Mouse (Mus musculus) ovary, adult 10 weeks (tissue): Measurements from ENCODE around the gene Spta1. TPM values are rescaled to one million over a fixed set of nuclear protein-coding genes. Genes with fewer than 3 reads are reported as not detected.

Experiments
- polyA plus RNA-seq: library from polyadenylated mRNA; stranded (reverse); fragments of 350-450 nt; fragmentation: Illumina TruSeq; extraction: RNeasy Lipid Tissue Mini Kit (QIAGEN cat#74804); gene quantifications from one replicate; pipeline ENCODE4 v1.2.3, GENCODE M21; 2014

Spta1 gene
- not detected for polyA plus RNA-seq

GRCm38 (mm10) chr1:174172605-174173004 lies at the start of gene Spta1:
Gene Spta1 (plus strand): TSS chr1:174172776.

GRCm38 (mm10) chr1:174131217-174131616 lies 41.4 kb upstream of the Spta1 start, which contains the start of gene Olfr424:
Gene Olfr424 (plus strand): TSS chr1:174131517.

GRCm38 (mm10) chr1:174155333-174155732 lies 17.2 kb upstream of the Spta1 start, which contains the start of gene Olfr420:
Gene Olfr420 (plus strand): TSS chr1:174155633.

GRCm38 (mm10) chr1:174251961-174252360 lies 79.4 kb downstream of the Spta1 start, which contains the start of gene Olfr419:
Gene Olfr419 (minus strand): TSS chr1:174252061.

Other genes starting within 250 kb of the Spta1 start
- gene Mndal, start 230.3 kb upstream of the Spta1 start, polyA plus RNA-seq: 97.3 TPM
- gene Ifi203, start 230.1 kb upstream of the Spta1 start, polyA plus RNA-seq: 87.5 TPM
- gene Ifi202b, start 190.0 kb upstream of the Spta1 start, polyA plus RNA-seq: 2.2 TPM
- gene Ifi205, start 141.0 kb upstream of the Spta1 start, polyA plus RNA-seq: 43.6 TPM
- not detected for gene Olfr433, start 132.1 kb upstream of the Spta1 start, polyA plus RNA-seq
- gene Olfr432, start 123.6 kb upstream of the Spta1 start, polyA plus RNA-seq: not detected
- not detected for gene Olfr430, start 106.2 kb upstream of the Spta1 start, polyA plus RNA-seq
- not detected for gene Olfr429, start 88.4 kb upstream of the Spta1 start, polyA plus RNA-seq
- not detected for gene Olfr427, start 75.9 kb upstream of the Spta1 start, polyA plus RNA-seq
- gene Olfr231, start 51.6 kb upstream of the Spta1 start, polyA plus RNA-seq: not detected
- gene Olfr424, start 41.3 kb upstream of the Spta1 start, polyA plus RNA-seq: not detected
- gene Olfr420, start 17.1 kb upstream of the Spta1 start, polyA plus RNA-seq: not detected
- gene Olfr419, start 79.3 kb downstream of the Spta1 start, polyA plus RNA-seq: not detected
- gene Mptx1, start 157.7 kb downstream of the Spta1 start, polyA plus RNA-seq: 0.88 TPM
- not detected for gene Olfr417, start 192.3 kb downstream of the Spta1 start, polyA plus RNA-seq
- gene Olfr248, start 218.3 kb downstream of the Spta1 start, polyA plus RNA-seq: not detected